Mouse (Mus musculus): Measurements from ENCODE around the gene Scn2b.

GRCm38 (mm10) chr9:45090811-45091210, 26.8 kb upstream of the Scn2b start:
- TF ChIP-seq CTCF (IDR thresholded peaks at IDR 0.05; ENCODE audit: low read depth) (no peak), EP300 (IDR thresholded peaks at IDR 0.05; ENCODE audit: low read depth) (no peak)
